Mouse (Mus musculus): Measurements from ENCODE around the gene Erp27.
"Not testable (repeated sequence)": the region's sequence is repeated elsewhere in the genome, so short reads cannot be mapped to it uniquely, and the experiment has no call there.

The Erp27 gene

GRCm38 (mm10) chr6:136903885-136904470, 18.0 kb downstream of the Erp27 start:
- DNase-seq, result no peak

DNA sequence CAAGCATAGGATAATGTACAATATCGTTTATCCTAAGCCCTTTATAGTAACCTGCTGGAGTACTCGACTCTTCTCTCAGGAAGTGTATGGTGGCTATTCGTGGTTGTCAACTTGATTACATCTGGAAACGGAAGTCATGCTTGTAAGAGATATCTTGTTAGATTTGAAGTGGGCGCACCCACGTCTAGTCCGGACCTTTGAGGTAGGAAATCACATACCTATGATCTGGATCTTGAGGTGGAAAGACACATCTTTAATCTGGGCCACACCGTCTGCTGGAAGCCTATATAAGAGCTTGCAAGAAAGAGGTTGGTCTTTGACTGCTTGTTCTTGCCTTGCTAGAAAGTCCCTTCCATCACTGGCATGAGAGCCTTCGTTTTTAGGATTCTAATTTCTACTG, 19.5 kb downstream of the Erp27 start:
- DNase-seq, result no peak

DNA sequence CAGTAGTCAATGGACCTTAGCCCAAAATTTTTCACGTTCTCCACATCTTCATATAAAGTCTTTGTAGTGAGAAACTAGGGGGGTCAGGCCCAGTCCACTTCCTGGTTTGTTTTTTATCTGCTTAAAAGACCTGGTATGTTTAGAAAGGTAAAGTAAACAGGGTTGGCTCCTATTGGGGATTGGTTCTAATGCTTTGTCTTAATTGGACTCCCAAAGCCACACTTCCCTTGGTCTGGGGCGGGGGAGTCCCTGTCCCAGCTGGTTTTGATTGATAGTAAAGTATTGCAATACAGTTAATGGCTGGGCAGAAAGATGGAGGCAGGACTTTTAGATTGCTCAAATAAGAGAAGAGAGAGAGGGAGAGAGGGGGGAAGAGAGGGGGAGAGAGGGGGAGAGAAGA, 21.0 kb downstream of the Erp27 start:
- DNase-seq, result no peak

GRCm38 (mm10) chr6:136900369-136901009, 21.5 kb downstream of the Erp27 start:
- DNase-seq, result no peak

- DNase-seq, result no peak
Measured at GRCm38 (mm10) chr6:136898954-136899353, 23.0 kb downstream of the Erp27 start.

- no peak for DNase-seq
Measured at GRCm38 (mm10) chr6:136898222-136898621, 23.8 kb downstream of the Erp27 start.

GRCm38 (mm10) chr6:136897789-136898188, 24.2 kb downstream of the Erp27 start:
- DNase-seq, result no peak

DNA sequence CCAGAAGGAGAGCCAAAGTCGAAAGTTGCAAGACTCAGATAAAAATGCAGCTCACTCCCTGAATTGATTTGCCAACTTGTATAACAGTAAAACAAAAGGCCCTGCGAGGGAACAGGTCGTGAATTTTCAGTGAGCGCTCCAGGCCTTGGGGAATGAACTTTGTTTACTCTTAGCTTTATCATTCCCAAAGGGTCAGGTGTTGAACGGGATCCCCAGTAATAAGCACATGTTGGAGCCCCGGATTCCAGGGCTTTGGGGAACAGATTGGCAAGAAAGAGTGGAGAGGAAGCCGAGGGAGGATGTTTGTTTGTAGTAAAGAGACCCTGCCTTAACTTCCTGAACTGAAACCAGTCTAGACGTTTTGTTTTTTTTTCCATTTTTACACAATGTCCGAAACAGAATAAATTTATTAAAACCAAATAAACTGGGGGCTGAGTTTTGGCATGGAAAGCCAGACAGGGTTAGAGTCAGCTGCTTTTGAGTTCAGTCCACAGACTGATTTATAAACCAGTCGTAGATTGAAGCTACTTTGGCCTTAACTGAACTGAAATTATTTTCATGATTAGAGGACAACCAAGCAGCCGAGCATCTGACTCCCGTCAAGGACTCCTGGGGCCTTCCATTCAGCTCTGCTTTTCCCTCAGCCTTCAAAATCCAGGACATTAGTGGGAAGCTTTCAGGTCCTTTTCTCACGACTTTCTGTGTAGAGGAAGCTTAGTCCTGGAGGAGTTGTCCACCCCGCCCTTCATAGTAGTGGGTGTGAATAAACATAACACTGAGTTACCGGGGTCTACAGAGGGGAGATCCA, 27.2 kb downstream of the Erp27 start:
- no peak for DNase-seq

GRCm38 (mm10) chr6:136892002-136892401, 30.0 kb downstream of the Erp27 start:
- DNase-seq, result no peak

- no peak for DNase-seq
Measured at GRCm38 (mm10) chr6:136889554-136889953, 32.4 kb downstream of the Erp27 start.

- no peak for DNase-seq
Measured at GRCm38 (mm10) chr6:136889067-136889466, 32.9 kb downstream of the Erp27 start.

GRCm38 (mm10) chr6:136887854-136888253, 34.1 kb downstream of the Erp27 start:
- DNase-seq, result no peak

DNA sequence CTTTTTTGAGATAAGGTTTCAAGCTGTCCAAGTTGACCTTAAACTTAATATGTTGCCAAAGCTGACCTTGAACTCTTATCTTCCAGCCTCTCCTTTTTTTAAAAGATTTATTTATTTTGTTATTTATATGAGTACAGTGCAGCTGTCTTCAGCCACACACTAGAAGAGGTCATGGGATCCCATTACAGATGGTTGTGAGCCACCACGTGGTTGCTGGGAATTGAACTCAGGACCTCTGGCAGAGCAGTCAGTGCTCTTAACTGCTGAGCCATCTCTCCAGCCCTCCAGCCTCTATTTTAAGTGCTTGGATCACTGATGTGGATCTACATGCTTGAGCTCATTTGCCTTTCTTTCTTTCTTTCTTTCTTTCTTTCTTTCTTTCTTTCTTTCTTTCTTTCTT, 37.2 kb downstream of the Erp27 start:
- not testable (repeated sequence) for DNase-seq

GRCm38 (mm10) chr6:136883961-136884360, 38.0 kb downstream of the Erp27 start:
- no peak for DNase-seq

DNA sequence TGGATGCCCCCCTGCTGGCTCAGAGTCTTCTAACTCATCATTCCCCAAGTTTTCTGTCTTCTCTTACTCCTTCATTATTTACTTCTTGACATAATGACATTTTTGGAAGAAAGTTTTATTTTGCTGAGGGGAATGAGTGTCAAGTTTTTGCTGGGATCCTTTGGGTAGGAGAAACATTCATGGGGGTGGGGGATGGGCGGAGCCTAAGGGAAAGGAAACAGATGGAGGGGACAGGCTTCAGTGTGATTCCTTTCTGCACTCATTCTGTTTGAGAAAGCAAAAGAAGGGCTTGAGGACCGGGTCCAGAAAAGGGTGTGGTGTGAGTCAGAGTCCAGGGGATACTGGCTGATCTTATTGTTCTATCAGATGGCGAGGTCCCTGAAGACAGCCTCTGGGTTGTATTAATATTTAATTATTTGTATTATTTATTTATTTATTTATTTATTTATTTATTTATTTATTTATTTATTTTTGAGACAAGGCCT, 38.5 kb downstream of the Erp27 start:
- no peak for DNase-seq

- no peak for DNase-seq
Measured at GRCm38 (mm10) chr6:136881678-136882077, 40.3 kb downstream of the Erp27 start.

DNA sequence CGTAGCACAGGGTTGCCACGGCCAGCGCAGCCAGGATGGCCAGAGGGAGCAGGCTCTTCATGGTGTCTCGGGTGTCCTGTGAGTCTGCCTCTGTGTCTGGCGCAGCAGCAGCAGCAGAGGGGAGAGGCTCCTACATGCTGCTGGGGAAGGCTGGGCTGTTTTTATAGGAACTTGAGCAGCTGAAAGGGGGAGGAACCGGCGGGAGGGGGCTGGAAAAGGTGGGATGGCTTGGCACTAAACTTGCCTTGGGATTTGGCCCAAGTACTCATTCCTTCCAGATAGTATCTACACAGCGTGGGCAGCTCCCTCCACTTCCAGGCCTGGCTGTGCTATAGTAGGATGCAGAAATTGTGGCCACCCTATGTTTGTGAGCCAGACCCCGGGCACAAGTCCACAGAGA, 46.3 kb downstream of the Erp27 start, which contains the start of gene Mgp:
TSS of gene Mgp (minus strand) at position 154 of the 400 bp plus-strand sequence.
- peak; percentile 67 for DNase-seq

DNA sequence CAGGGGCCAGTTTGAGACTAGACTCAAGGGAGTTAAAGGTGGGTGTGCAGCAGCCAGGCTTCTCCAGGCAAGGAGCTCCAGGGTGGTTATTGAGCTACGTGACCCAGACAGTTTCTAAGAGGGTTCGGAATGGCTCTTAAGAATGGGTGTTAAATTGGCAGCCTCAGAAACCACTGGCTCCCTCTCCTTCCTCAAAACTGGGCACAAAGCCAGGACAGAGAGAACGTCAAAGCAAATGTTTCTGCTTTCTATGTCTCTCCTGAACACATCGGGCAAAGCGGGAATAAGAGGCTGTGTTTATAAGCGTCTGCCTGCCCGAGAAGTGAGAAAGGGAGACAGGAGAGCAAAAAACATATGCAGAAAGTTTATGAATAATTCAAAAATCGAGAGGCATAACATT, 47.4 kb downstream of the Erp27 start:
- peak; percentile 53 for DNase-seq

DNA sequence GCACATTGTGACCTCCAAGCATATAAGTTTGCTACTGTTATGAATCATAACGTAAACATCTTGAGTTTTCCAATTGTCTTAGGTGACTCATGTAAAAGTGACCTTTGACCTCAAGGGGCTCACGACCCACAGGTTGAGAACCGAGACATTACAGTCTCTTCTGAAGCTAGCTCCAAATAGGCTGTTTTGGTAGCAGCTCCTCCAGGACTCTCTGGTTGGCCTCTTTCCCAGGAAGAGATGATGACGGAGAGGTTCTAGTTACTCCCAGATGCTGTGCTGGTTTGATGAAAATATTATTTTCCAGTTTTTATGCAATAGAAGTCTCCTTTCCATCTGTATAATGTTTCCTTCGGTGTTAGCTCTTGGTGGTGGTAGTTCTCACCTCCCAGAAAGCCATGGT, 53.1 kb downstream of the Erp27 start:
- DNase-seq, result no peak

DNA sequence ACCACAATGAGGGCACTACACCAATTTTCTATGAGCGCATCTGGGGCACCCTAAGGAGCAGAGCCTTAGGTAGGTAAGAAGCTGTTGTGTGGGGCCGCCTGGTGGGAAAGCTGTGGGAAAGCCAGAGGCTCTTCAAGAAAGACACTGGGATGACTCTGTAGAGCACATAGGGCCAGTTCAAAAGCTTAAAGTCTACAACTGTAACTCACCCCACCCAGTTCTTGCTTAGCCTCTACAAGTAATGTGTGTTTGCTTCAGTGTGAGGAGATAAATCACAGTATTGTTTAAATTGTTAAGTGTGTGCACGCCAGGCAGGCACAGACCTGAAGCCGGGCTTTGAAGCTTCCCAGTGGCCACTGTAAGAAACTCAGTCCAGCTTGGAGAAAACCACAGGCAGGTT, 55.8 kb downstream of the Erp27 start:
- DNase-seq, result no peak

- no peak for DNase-seq
Measured at GRCm38 (mm10) chr6:136865360-136865759, 56.6 kb downstream of the Erp27 start.

DNA sequence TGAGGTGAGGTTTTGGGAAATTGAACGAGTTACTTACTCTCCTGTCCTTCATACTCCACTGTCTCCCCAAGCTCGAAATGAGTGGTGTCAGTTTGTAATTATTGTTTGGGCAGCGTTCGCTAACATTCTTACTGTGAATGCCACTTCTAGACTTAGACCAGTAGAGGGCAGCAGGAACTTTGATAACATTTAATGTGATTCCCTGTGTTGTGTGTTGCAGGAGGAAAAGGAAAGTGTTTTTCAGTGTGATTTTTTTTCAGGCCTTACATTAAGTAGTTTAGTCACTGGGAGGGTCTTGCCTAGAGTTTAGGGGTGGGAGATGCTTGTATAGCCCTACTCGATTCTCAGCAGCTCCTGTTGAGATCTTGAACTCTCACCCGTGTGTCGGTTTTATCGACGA, 61.0 kb downstream of the Erp27 start:
- DNase-seq, result peak; percentile 25

GRCm38 (mm10) chr6:136858420-136858819, 63.6 kb downstream of the Erp27 start:
- DNase-seq, result no peak

GRCm38 (mm10) chr6:136857873-136858260, 64.1 kb downstream of the Erp27 start:
- DNase-seq, result no peak

Data from right cerebral cortex, adult 18-20 months (tissue).